Mouse (Mus musculus) adrenal gland, postnatal 36 days (tissue): Measurements from ENCODE around the gene Pef1. TPM values are rescaled to one million over a fixed set of nuclear protein-coding genes. Genes with fewer than 3 reads are reported as not detected.

Experiments used
- DNase-seq, 2 experiments: peaks; one replicate each; pipeline ENCODE4 v3.0.0; 2021; ENCODE audit warnings: mixed read lengths in 1 of 2
- total RNA-seq, 2 experiments: library from RNA; stranded (reverse); gene quantifications; 2 replicates each; pipeline ENCODE4 v1.2.3; 2021

The Pef1 gene
- total RNA-seq, 2 experiments from 2014 or later, result 74.4 to 84.0 TPM

- DNase-seq, result peak; percentile 80 to 89
Measured at GRCm38 (mm10) chr4:130138441-130139213, 36.3 kb downstream of the Pef1 start.

GRCm38 (mm10) chr4:130139214-130139492 lies 36.8 kb downstream of the Pef1 start, which contains the start of gene Hcrtr1:
Hcrtr1 (minus strand) TSS chr4:130139359.
- no peak for DNase-seq

GRCm38 (mm10) chr4:130140992-130141402 lies 38.6 kb downstream of the Pef1 start:
- DNase-seq, result no peak

- DNase-seq, result peak; percentile 68 to 75
Measured at GRCm38 (mm10) chr4:130141786-130142185, 39.4 kb downstream of the Pef1 start.

- no peak for DNase-seq
Measured at GRCm38 (mm10) chr4:130148405-130148804, 46.0 kb downstream of the Pef1 start.

GRCm38 (mm10) chr4:130154250-130154649 lies 51.9 kb downstream of the Pef1 start:
- no peak for DNase-seq

GRCm38 (mm10) chr4:130156812-130157371 lies 54.5 kb downstream of the Pef1 start:
- DNase-seq, result no peak

GRCm38 (mm10) chr4:130161349-130161748 lies 59.0 kb downstream of the Pef1 start:
- DNase-seq, result no peak

GRCm38 (mm10) chr4:130163391-130163861 lies 61.1 kb downstream of the Pef1 start:
- peak; percentile 73 to 84 for DNase-seq

- DNase-seq, result no peak
Measured at GRCm38 (mm10) chr4:130164121-130164520, 61.8 kb downstream of the Pef1 start.

- DNase-seq, result no peak
Measured at GRCm38 (mm10) chr4:130166061-130166460, 63.7 kb downstream of the Pef1 start.

- peak; percentile 40 to 44 for DNase-seq
Measured at GRCm38 (mm10) chr4:130166592-130166991, 64.2 kb downstream of the Pef1 start.

- no peak for DNase-seq
Measured at GRCm38 (mm10) chr4:130167321-130167720, 65.0 kb downstream of the Pef1 start.

GRCm38 (mm10) chr4:130167814-130168213 lies 65.5 kb downstream of the Pef1 start:
- no peak for DNase-seq

GRCm38 (mm10) chr4:130168280-130169183 lies 66.2 kb downstream of the Pef1 start:
- DNase-seq, result peak; percentile 94 to 95

- DNase-seq, result no peak
Measured at GRCm38 (mm10) chr4:130169411-130169971, 67.1 kb downstream of the Pef1 start.

- DNase-seq, result no peak
Measured at GRCm38 (mm10) chr4:130170362-130170761, 68.0 kb downstream of the Pef1 start.

GRCm38 (mm10) chr4:130171951-130172765 lies 69.8 kb downstream of the Pef1 start:
- DNase-seq, result peak; percentile 75 to 84

GRCm38 (mm10) chr4:130173060-130173822 lies 70.9 kb downstream of the Pef1 start:
- peak; percentile 45 to 46 for DNase-seq

GRCm38 (mm10) chr4:130173911-130174311 lies 71.6 kb downstream of the Pef1 start:
- peak; percentile 46 to 55 for DNase-seq
